Mouse (Mus musculus) testis, adult 2 months (tissue): ENCODE data around the gene Acadvl. TPM values are rescaled to one million over a fixed set of nuclear protein-coding genes. Genes with fewer than 3 reads are reported as not detected.

Experiments
- H3K27ac ChIP-seq: fragments of 200-500 bp; 2 replicates; pipeline ENCODE4 v1.5.1; 2012; ENCODE audit warnings: low read depth, low read length; ENCODE audit not compliant: control insufficient read depth, insufficient read depth
- H3K27me3 ChIP-seq: fragments of 200-500 bp; 2 replicates; pipeline ENCODE4 v1.6.1; 2012; ENCODE audit warnings: mild to moderate bottlenecking, low read length, moderate library complexity; ENCODE audit not compliant: control insufficient read depth, insufficient read depth
- H3K36me3 ChIP-seq: fragments of 200-500 bp; 2 replicates; pipeline ENCODE4 v1.6.1; 2012; ENCODE audit warnings: mild to moderate bottlenecking, low read length; ENCODE audit not compliant: control insufficient read depth, insufficient read depth
- H3K4me1 ChIP-seq: fragments of 200-500 bp; 2 replicates; pipeline ENCODE4 v1.6.1; 2012; ENCODE audit warnings: low read length; ENCODE audit not compliant: control insufficient read depth, insufficient read depth
- H3K4me3 ChIP-seq: fragments of 200-500 bp; 2 replicates; pipeline ENCODE4 v1.5.1; 2012; ENCODE audit warnings: low read depth, mild to moderate bottlenecking, low read length, moderate library complexity, mixed read lengths; ENCODE audit not compliant: control insufficient read depth
- CTCF ChIP-seq: fragments of 200-500 bp; IDR thresholded peaks from 2 replicates; pipeline ENCODE4 v1.5.1; 2012; ENCODE audit warnings: low read depth, mild to moderate bottlenecking, inconsistent platforms, low read length, moderate library complexity; ENCODE audit not compliant: control insufficient read depth, insufficient read depth, insufficient replicate concordance
- POLR2A ChIP-seq: fragments of 200-500 bp; IDR thresholded peaks from 2 replicates; pipeline ENCODE4 v1.6.1; 2012; ENCODE audit warnings: low read depth, mild to moderate bottlenecking, inconsistent platforms, low read length, moderate library complexity; ENCODE audit not compliant: control insufficient read depth
- polyA plus RNA-seq: library from polyadenylated mRNA; depleted of rRNA; stranded (reverse); fragments of >200 nt; gene quantifications from 2 replicates; pipeline ENCODE4 v1.2.3, GENCODE M21; 2012

Gene Acadvl
- polyA plus RNA-seq, 1 experiment, result 20.6 TPM

DNA sequence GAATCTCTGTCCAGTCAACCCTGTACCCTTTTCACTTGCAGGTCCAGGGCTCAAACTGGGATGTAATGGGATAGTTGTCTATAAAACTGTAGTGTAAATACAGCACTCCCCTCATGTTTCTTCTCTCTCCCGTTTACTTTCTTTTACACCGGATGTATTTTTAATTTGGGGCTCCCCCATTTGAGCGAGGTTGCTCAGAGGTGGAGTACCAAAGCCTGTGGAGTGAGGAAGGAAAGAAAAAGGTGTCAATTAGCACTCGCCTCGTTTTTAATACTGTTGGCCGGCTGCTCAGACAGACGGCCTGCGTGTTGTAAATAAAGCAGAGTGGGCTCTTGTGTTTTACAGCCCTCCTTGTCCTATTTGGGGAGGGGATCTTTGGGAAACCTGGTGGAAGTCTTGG is 15.5 kb downstream of the Acadvl start:
- H3K27ac ChIP-seq, result peak overlapping the region; percentile 86
- no peak for TF ChIP-seq POLR2A
- TF ChIP-seq CTCF, result no peak
- peak overlapping the region; percentile 80 for H3K4me3 ChIP-seq
- H3K36me3 ChIP-seq, result peaks cover 3% of the 10 kb centered on the region
- peaks cover 20% of the 10 kb centered on the region for H3K4me1 ChIP-seq
- H3K27me3 ChIP-seq, result no peaks in the 10 kb centered on the region

DNA sequence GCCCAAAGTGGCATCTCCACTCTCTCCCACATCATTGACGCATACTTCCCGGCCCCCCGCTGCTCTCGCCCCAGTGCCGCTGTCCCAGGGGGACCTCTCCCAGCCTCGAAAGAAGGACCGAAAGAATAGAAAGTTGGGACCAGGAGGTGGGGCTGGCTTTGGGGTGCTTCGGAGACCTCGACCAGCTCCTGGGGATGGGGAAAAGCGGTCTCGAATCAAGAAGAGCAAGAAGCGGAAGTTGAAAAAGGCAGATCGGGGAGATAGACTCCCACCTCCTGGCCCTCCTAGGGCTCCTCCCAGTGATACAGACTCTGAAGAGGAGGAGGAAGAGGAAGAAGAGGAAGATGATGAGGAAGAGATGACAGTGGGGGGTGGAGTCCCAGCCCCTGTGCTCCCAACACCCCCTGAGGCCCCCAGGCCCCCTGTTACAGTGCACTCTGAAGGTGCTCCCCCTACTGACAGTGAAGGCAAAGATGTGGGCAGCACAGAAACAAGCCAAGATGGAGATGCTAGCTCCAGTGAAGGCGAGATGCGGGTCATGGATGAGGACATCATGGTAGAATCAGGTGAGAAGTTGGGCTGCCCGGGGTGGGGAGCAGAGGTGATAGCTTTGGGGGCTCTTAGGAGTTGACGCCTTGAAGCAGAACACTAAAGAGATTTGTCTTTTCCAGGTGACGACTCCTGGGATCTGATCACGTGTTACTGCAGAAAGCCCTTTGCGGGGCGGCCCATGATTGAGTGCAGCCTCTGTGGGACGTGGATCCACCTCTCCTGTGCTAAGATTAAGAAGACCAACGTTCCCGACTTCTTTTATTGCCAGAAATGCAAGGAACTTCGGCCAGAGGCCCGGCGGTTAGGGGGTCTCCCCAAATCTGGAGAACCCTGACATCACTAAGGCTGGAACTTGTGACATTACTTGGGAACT is 16.4 kb downstream of the Acadvl start:
- no peak for TF ChIP-seq CTCF
- no peak for TF ChIP-seq POLR2A
- peaks cover 20% of the 10 kb centered on the region for H3K4me1 ChIP-seq
- H3K36me3 ChIP-seq, result peaks cover 3% of the 10 kb centered on the region
- H3K27ac ChIP-seq, result peak overlapping the region; percentile 86
- no peaks in the 10 kb centered on the region for H3K27me3 ChIP-seq
- H3K4me3 ChIP-seq, result peak overlapping the region; percentile 82

DNA sequence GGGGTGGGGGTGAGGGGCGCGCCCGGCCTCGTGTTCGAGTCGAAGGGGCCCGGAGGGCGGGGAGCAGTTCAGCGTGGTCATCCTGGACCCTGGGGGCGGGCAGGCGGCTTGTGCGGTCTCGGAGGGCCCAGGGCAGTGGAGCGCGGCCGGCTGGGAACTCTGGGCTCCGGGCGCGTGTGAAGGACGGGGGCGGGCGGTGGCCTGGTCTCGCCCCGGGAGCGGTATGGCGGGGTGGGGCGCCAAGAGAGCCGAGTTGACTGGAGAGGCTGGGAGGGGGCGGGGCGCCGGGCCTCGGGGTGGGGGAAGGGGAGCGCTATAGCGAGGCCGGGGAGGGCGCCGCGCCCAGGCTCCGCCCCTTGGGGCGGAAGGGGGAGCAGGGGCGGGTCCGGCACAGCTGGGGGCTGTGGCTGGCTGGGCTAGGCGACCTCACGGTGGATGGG is 18.1 kb downstream of the Acadvl start:
- TF ChIP-seq POLR2A (peak; percentile 62), CTCF (no peak)
- Histone ChIP-seq H3K36me3 (peaks cover 5% of the 10 kb centered on the region), H3K27ac (peak overlapping the region; percentile 92), H3K4me3 (peak overlapping the region; percentile 98), H3K27me3 (no peaks in the 10 kb centered on the region), H3K4me1 (peaks cover 23% of the 10 kb centered on the region)

DNA sequence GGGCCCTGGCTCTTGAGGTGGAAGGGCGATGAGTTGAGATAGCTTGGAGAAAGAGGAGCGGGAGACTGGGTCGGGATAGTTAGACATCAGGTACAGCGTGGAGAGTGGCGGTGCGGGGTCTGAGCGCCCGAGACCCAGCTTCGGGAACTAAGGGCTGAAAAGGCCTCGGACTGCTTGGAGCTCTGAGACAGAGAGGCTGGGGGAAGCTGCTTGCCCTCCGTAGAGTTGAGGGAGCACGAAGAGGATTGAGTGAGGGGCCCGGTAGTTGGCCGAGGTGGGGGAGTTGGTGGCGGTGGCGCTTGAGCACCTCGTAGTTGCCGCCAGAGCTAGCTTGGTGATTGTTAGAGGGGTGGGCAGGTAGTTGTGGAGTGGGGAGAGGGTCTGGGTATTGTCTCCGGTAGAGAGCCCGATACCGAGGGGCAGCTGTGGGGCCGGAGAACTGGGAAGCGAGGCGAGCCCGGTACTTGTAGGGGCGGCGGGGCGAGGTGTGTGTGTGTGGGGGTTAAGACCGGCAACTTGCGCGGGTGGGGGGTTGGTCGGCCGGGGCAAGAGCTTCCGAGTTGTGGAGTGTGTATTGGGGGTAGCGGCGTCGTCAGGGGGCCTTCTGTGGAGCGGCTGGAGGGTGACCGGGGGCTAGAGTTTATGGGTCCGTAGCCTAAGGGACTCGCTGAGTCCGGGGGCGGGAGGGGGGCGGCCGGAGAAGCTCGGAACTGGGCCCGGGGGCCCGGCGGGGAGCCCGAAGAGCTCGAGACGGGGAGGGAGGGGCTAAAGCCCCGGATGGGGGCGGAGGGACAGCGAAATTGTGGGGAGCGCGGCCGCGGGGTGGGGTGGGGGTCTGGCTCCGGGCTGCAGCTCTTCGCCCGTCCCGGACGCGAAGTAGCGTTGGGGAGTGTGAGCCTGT is 18.8 kb downstream of the Acadvl start:
- no peaks in the 10 kb centered on the region for H3K27me3 ChIP-seq
- TF ChIP-seq POLR2A, result no peak
- TF ChIP-seq CTCF, result no peak
- peak overlapping the region; percentile 97 for H3K27ac ChIP-seq
- H3K36me3 ChIP-seq, result peaks cover 5% of the 10 kb centered on the region
- H3K4me1 ChIP-seq, result peaks cover 23% of the 10 kb centered on the region
- H3K4me3 ChIP-seq, result peak overlapping the region; percentile 98

DNA sequence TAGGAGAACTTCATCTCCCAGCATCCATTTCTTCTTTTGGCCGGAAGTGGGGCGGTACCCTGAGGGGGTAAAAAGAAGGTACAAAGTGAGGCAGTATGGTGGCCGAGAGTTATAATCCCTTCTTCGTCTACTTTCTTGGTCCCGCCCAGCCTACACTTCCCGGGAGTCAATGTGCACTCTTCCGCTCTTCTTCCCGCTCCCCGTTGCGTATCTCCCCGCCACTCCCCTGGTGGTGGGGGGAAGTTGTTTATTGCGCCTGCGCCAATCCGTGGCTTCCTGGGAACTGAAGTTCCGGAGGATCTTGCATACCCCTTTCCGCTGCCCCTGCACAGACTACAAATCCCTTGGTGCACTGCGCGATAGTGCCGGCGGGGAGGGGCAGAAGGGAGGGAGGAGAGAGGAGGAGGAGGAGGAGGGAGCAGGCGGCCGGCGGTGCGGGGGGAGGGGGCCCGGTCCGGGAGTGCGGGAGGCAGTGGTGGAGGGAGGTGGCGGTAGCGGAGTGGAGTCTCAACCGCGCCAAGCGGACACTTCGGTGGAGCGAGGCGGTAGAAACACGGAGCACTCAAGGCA is 19.7 kb downstream of the Acadvl start, which contains the start of gene Phf23:
Phf23 (plus strand) TSS at position 387 of the 570 bp plus-strand sequence.
- peak; percentile 78 for TF ChIP-seq POLR2A
- TF ChIP-seq CTCF, result peak; percentile 28; the same call in 1 of the 2 replicates
- no peaks in the 10 kb centered on the region for H3K27me3 ChIP-seq
- H3K27ac ChIP-seq, result peak within 1 kb of the TSS; percentile 97
- peaks cover 5% of the 10 kb centered on the region for H3K36me3 ChIP-seq
- peak within 1 kb of the TSS; percentile 98 for H3K4me3 ChIP-seq
- H3K4me1 ChIP-seq, result peaks cover 25% of the 10 kb centered on the region

DNA sequence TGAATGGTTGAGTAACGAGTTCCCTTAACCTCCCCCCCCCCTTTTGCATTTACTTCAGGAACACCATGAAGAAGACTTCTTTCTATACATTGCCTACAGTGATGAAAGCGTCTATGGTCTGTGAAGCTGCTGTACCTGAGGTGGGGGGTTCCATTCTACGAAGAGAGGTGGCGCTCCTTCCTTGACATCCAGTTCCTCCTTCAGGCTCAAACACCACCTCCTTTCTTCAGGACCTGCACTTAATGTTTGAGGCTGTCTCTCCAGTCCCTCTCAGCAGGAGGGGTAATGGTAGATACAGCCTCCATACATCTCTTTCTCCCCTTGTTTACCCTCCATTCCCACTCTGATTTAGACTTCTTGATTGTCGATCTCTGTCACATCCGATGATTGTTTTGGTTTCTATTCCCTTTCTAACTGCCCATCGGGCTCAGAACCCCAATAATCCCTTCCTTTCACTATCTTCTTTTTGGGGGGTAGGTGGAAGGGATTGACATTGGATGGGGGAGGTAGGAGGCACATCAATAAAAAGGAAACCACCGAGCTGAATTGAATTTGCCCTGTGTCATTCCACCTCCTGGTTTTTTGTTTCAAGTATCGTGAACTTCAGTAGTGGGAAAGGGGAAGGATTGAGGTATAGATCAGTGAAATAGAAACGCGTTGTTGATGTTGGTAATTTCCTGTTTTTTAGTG is 20.7 kb downstream of the Acadvl start:
- Histone ChIP-seq H3K27ac (no peak overlapping the region), H3K27me3 (no peaks in the 10 kb centered on the region), H3K4me1 (peaks cover 22% of the 10 kb centered on the region), H3K4me3 (peak overlapping the region; percentile 3; the same call in 1 of the 2 replicates), H3K36me3 (peaks cover 5% of the 10 kb centered on the region)
- TF ChIP-seq POLR2A (no peak), CTCF (no peak)
